Mouse (Mus musculus) ES-E14 (cell line): ENCODE data around the gene Fscn1. TPM values are rescaled to one million over a fixed set of nuclear protein-coding genes. Genes with fewer than 3 reads are reported as not detected.

Source experiments
- DNase-seq: peaks from one replicate; pipeline ENCODE4 v3.0.0-alpha.2; 2013; ENCODE audit warnings: low read depth, low spot score
- H3K27ac ChIP-seq: 2 replicates; pipeline ENCODE4 v1.5.1; 2012; ENCODE audit warnings: low read depth, mild to moderate bottlenecking, low read length, moderate library complexity, mixed read lengths; ENCODE audit not compliant: poor library complexity, insufficient read depth, severe bottlenecking
- H3K36me3 ChIP-seq: 2 replicates; pipeline ENCODE4 v1.6.1; 2012; ENCODE audit warnings: mild to moderate bottlenecking, low read length, moderate library complexity, mixed read lengths; ENCODE audit not compliant: control insufficient read depth, poor library complexity, insufficient read depth, severe bottlenecking
- H3K4me1 ChIP-seq, 2 experiments: fragments of 150-350 bp in 1 of 2; sonication (generic) in 1 of 2; 2 replicates each; pipeline ENCODE4 v1.6.1; 2012; ENCODE audit warnings: low read length in 2 of 2, mild to moderate bottlenecking in 1 of 2, mixed read lengths in 1 of 2; ENCODE audit not compliant: control insufficient read depth in 2 of 2, insufficient read depth in 2 of 2, poor library complexity in 1 of 2
- H3K4me3 ChIP-seq, 2 experiments: fragments of 150-350 bp in 1 of 2; sonication (generic) in 1 of 2; 2 replicates each; pipeline ENCODE4 v1.5.1; 2012; ENCODE audit warnings: low read length in 2 of 2, low read depth in 1 of 2, mild to moderate bottlenecking in 1 of 2, mixed read lengths in 1 of 2; ENCODE audit not compliant: insufficient read depth in 1 of 2, poor library complexity in 1 of 2, severe bottlenecking in 1 of 2
- H3K9ac ChIP-seq: 2 replicates; pipeline ENCODE4 v1.6.1; 2012; ENCODE audit warnings: low read depth, mild to moderate bottlenecking, low read length, mixed read lengths; ENCODE audit not compliant: poor library complexity, insufficient read depth, severe bottlenecking
- H3K9me3 ChIP-seq: fragments of 150-350 bp; sonication (generic); 2 replicates; pipeline ENCODE4 v1.6.1; 2012; ENCODE audit warnings: low read depth, mild to moderate bottlenecking, low read length; ENCODE audit not compliant: control insufficient read depth, insufficient read depth
- CHD2 ChIP-seq: IDR thresholded peaks from 2 replicates; pipeline ENCODE4 v1.6.1; 2014; ENCODE audit warnings: mild to moderate bottlenecking, low read depth, low read length, inconsistent platforms
- HCFC1 ChIP-seq: IDR thresholded peaks from 2 replicates; pipeline ENCODE4 v1.6.1; 2012; ENCODE audit warnings: low read length, inconsistent platforms, borderline replicate concordance; ENCODE audit not compliant: insufficient read depth
- MAFK ChIP-seq: IDR thresholded peaks from 2 replicates; pipeline ENCODE4 v1.6.1; 2014; ENCODE audit warnings: mild to moderate bottlenecking, low read depth, low read length, inconsistent platforms; ENCODE audit not compliant: insufficient read depth
- ZC3H11A ChIP-seq: IDR thresholded peaks from 2 replicates; pipeline ENCODE4 v1.6.1; 2012; ENCODE audit warnings: low read depth, mild to moderate bottlenecking, inconsistent platforms, low read length, borderline replicate concordance
- ZNF384 ChIP-seq: IDR thresholded peaks from 2 replicates; pipeline ENCODE4 v1.6.1; 2012; ENCODE audit warnings: low read depth, low read length, inconsistent platforms
- in situ Hi-C, 2 experiments: fragments of 600-800 bp; cut with MboI; formaldehyde crosslinking; loops; one replicate each; pipeline ENCODE4 v1.15.1; 2025; ENCODE audit warnings: low sequenced_read_pairs in 2 of 2, inconsistent platforms in 1 of 2; ENCODE audit not compliant: unreplicated experiment in 2 of 2
- total RNA-seq: library from RNA; depleted of rRNA; stranded (reverse); fragments of 300-350 nt; gene quantifications from 2 replicates; pipeline ENCODE4 v1.2.3, GENCODE M21; 2012

Fscn1 gene
- total RNA-seq, 1 experiment = 310 TPM

DNA sequence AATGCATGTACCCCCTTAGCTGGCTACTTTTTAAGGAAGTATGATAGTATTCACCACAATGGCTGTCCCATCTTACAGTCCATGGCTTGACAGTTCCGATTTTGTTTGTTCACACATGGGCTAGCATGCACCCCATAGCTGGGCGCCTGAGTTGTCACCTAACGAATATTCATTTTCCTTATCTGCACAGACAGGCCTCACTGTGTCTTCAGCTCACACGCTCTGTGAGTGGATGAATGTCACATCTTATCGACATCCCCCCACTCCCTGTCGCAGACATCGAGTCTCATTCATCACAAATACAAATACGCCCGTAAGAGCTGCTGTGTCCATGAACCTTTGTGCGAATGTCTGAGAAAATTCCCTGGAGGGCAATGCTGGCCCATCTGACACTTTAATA is 24.1 kb downstream of the Fscn1 start:
- no peak overlapping the region for H3K9ac ChIP-seq
- H3K36me3 ChIP-seq = no peaks in the 10 kb centered on the region
- TF ChIP-seq MAFK (no peak), ZNF384 (no peak), ZC3H11A (no peak), HCFC1 (no peak), CHD2 (no peak)
- H3K27ac ChIP-seq = no peak overlapping the region
- no peaks in the 10 kb centered on the region for H3K9me3 ChIP-seq
- in situ Hi-C loops = no loop called here
- H3K4me1 ChIP-seq = peaks cover 0 to 2% of the 10 kb centered on the region in 2 experiments; a peak in 1 of 4 replicates
- no peak overlapping the region for H3K4me3 ChIP-seq
- DNase-seq = no peak

- no peak overlapping the region for H3K27ac ChIP-seq
- no peak overlapping the region for H3K9ac ChIP-seq
- in situ Hi-C loops = no loop called here
- no peak for DNase-seq
- peaks cover 0 to 1% of the 10 kb centered on the region in 2 experiments; a peak in 1 of 4 replicates for H3K4me1 ChIP-seq
- no peaks in the 10 kb centered on the region for H3K9me3 ChIP-seq
- no peak overlapping the region for H3K4me3 ChIP-seq
- peaks cover 18% of the 10 kb centered on the region; the same call in 1 of the 2 replicates for H3K36me3 ChIP-seq
- TF ChIP-seq HCFC1 (no peak), ZC3H11A (no peak), ZNF384 (no peak), MAFK (no peak), CHD2 (no peak)
Observed at GRCm38 (mm10) chr5:142988520-142988919, 28.4 kb downstream of the Fscn1 start.

DNA sequence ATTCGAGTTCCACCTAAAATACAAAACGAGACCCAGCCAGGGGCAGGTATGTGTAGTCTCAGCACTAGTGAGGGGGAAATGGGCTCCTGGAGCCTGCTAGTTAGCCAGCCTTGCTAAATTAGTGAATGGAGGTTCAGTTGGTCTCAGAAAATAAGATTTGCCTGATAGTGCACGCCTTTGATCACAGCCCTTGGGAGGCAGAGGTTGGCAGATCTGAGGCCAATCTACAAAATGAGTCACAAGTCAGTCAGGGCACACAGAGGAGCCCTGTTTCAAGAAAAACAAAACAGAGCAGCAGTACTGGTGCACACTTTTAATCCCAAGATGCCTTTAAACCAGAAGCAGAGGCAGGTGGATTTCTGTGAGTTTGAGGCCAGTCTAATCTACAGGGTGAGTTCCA is 29.0 kb downstream of the Fscn1 start:
- Histone ChIP-seq H3K36me3 (peaks cover 18% of the 10 kb centered on the region; the same call in 1 of the 2 replicates), H3K9ac (no peak overlapping the region), H3K27ac (no peak overlapping the region), H3K4me3 (no peak overlapping the region), H3K4me1 (peaks cover 0 to 5% of the 10 kb centered on the region in 2 experiments; a peak in 1 of 4 replicates), H3K9me3 (no peaks in the 10 kb centered on the region)
- no peak for TF ChIP-seq ZNF384
- TF ChIP-seq CHD2 = no peak
- TF ChIP-seq ZC3H11A = no peak
- no peak for TF ChIP-seq HCFC1
- TF ChIP-seq MAFK = no peak
- no peak for DNase-seq
- in situ Hi-C loops = no loop called here

- no peak overlapping the region for H3K9ac ChIP-seq
- no peaks in the 10 kb centered on the region for H3K9me3 ChIP-seq
- TF ChIP-seq MAFK (no peak), ZNF384 (no peak), HCFC1 (no peak), ZC3H11A (no peak), CHD2 (no peak)
- no peak overlapping the region for H3K27ac ChIP-seq
- H3K4me1 ChIP-seq = peaks cover 2 to 5% of the 10 kb centered on the region in 2 experiments; a peak in 3 of 4 replicates
- no peak for DNase-seq
- no peak overlapping the region for H3K4me3 ChIP-seq
- in situ Hi-C loops = no loop called here
- peaks cover 23% of the 10 kb centered on the region; the same call in 1 of the 2 replicates for H3K36me3 ChIP-seq
Observed at GRCm38 (mm10) chr5:142994746-142995145, 34.6 kb downstream of the Fscn1 start.

- DNase-seq = no peak
- peaks cover 13% of the 10 kb centered on the region; the same call in 1 of the 2 replicates for H3K36me3 ChIP-seq
- TF ChIP-seq HCFC1 = no peak
- H3K27ac ChIP-seq = no peak overlapping the region
- H3K9ac ChIP-seq = no peak overlapping the region
- no peaks in the 10 kb centered on the region for H3K9me3 ChIP-seq
- H3K4me3 ChIP-seq = no peak overlapping the region
- H3K4me1 ChIP-seq = peaks cover 2 to 15% of the 10 kb centered on the region in 2 experiments; a peak in 3 of 4 replicates
- in situ Hi-C loops = no loop called here
Observed at GRCm38 (mm10) chr5:142997526-142997925, 37.4 kb downstream of the Fscn1 start.
